Mouse (Mus musculus) C2C12 (cell line): ENCODE measurements at regions not wholly inside any gene's neighbourhood (a gene's known extent, or its start where the extent isn't known, plus 50 kb on each side); places are given as distances from the start of the nearest gene placed in this dataset.

Experiments used
- CEBPB ChIP-seq: IDR thresholded peaks from one replicate; pipeline ENCODE4 v1.6.1; 2011; ENCODE audit warnings: low read depth, mild to moderate bottlenecking, control low read depth, moderate library complexity
- CTCF ChIP-seq: IDR thresholded peaks from one replicate; pipeline ENCODE4 v1.5.1; 2011; ENCODE audit not compliant: control insufficient read depth, insufficient read depth, insufficient read length
- FOSL1 ChIP-seq: IDR thresholded peaks from one replicate; pipeline ENCODE4 v1.8.0; 2011; ENCODE audit warnings: mild to moderate bottlenecking, low read length; ENCODE audit not compliant: poor library complexity, insufficient read depth, severe bottlenecking
- USF1 ChIP-seq: IDR thresholded peaks from one replicate; pipeline ENCODE4 v1.6.1; 2011; ENCODE audit warnings: low read depth, mild to moderate bottlenecking, control low read depth, moderate library complexity

DNA sequence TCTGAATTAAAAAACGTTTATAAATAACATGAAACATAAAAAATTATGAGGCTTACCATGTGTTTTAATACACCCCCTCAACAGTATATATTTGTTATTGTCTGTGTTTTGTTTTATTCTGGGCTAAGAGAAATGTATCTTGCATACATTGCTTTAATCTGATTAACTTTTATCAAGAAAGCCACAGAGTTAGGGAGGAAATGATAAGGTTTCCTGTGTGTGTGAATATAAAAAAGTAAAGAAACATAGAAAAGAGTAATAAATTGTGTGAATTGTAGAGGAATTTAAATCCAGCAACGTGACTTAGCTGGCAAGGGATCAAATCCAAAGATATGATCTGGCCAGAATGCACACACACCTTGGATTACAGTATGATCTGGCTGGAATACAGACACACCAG, 77.1 kb upstream of the St8sia4 start:
- TF ChIP-seq CTCF (no peak), USF1 (no peak), CEBPB (no peak), FOSL1 (no peak)
